Mouse (Mus musculus): Measurements from ENCODE around the gene Alk. TPM values are rescaled to one million over a fixed set of nuclear protein-coding genes. Genes with fewer than 3 reads are reported as not detected.

Alk gene
- total RNA-seq, 2 experiments from 2014 or later: 0.05 TPM; not detected in 1

DNA sequence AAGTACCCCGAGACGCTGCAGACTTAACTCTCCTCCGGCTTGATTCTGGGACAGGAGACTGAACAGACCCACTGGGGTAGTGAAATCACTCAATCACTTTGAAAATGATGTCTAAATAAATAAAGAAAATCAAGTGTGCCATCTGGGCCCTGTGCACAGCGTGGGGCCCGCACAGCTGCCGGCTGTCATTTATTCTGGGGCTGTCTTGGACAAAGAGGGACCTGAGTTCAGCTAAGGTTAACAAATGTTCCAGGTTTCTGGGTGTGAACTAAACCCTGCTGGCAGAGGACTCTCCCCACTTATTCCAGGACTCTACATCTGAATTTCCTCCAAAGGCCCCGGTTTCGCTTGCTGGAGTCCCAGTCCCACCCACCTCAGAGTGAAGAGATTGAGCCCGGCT lies 581.1 kb downstream of the Alk start:
- DNase-seq: no peak

DNA sequence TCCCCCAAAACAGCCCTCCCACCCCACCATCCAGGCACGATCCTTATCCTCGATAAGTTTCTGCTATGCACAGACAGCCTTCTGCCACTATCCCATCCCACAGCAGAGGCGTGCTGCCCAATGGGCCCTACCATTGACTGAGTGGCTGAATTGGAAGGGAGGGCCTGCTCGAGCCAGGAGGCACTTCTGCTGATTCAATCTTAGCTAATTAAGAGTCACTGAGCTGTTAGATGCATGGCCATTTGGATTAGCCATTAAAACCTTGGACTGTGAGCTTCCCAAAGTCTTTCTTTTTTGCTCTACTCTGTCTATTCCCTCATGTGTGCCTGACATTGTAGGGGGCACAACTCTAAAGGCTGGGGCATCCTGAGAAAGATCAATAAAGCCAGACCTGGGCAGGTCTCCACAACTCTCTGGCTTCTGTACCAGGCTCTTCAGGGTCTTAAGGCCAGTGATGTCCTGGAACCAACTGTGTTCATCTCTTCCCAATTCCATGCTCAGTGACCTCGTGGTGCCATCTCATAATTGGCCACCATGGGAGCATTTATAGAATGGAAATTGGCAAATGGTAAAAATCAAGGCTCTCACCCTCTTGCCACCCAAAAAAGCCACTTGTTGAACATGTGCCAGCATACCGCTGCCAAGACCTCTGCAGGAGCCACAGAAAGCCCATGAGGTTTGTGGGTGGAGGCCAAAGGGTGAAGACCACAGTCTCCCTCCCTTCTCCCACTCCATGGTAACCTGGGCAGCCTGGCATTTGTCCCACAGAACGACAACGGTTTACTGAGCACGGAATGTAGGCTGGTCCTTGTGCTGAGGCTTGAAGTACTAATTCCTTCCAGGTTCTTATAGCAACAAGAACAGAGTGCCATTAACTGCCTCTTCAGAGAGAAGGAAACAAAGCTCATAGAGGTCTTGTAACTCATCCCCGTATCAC lies 582.4 kb downstream of the Alk start:
- no peak for DNase-seq

DNA sequence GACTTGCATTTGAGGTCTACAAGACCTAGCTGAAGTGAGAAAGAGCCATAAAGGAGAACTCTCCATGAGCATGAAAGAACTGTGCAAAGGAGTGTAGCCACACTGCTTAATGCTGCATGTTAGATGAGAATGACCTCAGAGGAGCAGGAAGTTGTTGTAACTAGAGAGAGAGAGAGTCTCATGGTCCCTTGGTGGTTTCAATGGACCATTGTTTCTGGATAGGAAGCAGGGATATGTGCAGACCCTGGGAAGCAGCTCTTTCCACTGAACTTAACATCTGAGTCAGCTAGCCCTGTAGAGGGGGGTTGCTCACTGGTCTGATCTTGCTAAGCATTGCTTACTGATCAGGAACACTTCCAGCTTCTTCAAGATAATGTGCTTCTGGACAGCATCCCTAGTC lies 587.1 kb downstream of the Alk start:
- no peak for DNase-seq

- DNase-seq: no peak
These were observed 589.2 kb downstream of the Alk start for GRCm38 (mm10) chr17:72015253-72015652.

DNA sequence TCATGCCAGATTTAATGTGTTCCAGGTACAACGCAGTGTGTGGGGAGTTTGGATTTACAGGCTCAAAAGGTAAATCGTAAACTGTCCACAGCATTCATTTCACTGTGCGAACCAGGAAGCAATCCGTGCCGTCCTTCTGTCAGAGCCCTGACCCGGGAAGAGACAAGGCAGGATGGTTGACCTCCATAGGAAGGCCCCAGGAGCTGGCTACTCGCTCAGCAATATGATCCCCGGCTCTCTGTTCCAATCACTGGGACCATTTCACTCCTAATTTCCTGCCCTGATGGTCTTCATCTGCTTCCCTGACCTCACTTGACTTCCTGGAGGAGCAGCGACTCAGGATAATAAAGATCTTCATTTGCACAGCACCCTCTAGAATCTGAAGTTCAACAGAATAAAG lies 591.7 kb downstream of the Alk start:
- DNase-seq: no peak

GRCm38 (mm10) chr17:72009836-72010235 lies 594.6 kb downstream of the Alk start:
- DNase-seq: no peak

GRCm38 (mm10) chr17:72008389-72008788 lies 596.0 kb downstream of the Alk start:
- no peak for DNase-seq

DNA sequence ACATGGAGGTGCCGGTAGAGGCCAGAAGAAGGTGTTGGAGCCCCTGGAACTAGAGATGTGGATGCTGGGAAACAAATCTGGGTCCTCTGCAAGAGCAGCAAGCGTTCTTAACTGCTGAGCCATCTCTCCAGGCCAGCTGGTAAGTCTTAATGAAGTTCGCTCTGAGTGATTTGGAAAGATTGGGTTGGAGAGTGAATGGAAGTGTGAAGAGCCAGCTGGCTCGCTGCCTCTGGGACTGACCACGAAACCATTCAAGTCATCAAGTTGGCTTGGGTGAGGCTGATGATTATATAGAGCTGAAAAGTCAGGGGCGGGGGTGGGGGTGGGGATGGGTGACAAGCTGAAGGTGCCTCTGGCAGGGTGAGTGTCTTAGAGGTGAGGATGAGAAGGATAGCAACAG lies 599.1 kb downstream of the Alk start:
- peak; percentile 18 for DNase-seq

DNA sequence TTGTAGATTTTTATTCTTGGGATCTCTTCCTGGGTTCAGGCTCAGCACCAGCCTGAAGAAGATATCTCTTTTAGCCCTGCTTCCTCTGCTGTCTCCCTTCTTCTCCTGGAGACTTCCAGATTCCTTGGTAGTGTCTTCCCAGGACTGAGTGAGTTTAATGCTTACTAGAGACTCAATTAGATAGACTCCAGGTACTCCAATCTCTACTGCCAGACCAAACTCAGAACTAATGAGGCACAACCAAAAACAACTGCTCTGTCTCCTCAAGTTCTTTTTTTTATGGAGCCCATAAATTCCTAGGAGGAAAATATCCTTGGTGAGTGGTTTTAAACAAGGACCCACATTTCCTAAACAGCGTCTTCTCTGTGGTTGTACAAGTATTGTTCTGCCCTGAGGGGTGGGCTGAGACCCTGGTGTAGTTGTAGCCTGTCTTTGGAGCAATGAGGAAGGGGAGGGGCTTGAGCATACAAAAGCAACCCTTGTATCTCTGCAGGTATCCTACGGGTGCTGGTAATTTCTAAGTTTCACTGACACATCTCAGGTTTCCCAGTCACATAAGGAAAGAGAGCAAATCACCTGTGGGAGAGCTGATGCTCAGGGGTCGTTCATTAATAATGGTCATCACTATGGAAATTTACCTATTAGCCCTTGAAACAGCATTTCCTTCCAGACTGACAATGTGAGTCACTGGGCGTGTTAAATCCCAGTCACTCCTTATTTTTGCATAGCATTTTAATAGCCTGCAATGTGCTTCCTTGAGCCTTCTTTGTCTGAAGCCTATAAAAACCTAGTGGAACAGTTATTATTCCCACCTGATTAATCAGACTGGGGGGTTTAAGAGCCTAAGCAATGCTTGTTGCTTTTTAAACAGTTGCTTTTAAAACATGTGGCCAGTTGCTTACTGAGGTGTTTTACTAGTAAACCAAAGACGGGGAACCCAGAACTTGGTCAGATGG lies 604.6 kb downstream of the Alk start:
- DNase-seq: no peak

DNA sequence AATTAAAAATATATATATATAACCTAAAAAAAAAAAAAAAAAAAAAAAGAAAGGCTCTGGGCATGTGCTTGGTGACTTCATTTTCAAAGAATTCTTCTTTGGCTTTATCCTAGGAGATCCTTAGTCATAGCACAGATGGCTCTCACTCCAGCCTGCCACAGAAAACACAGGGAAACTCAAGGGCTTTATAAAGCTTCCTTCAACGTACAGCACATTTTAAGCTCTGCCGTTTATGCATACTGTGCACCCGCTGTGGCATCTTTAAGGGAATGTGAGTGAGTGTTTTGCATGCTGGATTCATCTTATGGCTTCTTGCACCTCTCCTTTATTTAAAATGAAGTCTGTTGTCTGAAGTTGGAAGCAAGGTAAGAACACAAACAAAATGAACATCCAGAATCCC lies 606.7 kb downstream of the Alk start:
- no peak for DNase-seq

DNA sequence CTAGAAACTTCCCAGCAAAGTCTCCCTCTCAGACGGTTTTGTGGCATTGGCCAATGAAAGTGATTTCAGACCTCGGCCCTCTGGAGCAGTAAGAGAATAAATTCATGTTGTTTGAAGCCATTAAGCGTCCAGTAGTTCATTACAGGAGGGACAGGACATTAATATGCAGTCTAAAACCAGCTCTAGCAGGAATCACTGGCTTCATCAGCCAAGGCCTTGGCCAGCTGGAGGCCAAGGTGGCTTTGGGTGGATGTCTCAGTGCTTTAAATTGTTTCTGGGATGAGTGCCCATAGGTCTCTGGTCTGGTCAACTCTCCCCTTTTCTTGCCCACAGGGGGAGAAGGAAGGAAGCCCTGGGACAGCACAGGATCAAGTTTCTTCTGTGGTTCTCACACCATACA lies 608.9 kb downstream of the Alk start:
- DNase-seq: no peak

DNA sequence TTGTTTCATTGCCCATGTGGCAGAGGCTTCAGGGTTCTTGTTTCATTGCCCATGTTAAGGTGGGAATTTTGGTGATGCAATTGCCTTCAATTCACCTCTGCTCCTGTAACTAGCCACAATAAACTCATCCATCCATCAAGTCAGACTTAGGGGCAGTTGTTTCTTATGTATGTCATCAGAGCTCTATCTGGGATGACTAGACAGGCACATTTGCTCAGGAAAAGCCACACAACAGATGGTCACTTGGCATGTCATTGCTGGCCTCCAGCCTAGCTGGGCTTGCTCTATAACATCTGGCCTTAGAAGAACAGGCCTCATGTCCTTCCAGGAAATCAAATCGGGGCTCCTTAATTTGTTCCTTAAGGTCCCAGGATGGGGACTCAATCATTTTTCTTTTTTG lies 610.3 kb downstream of the Alk start:
- DNase-seq: peak; percentile 29

DNA sequence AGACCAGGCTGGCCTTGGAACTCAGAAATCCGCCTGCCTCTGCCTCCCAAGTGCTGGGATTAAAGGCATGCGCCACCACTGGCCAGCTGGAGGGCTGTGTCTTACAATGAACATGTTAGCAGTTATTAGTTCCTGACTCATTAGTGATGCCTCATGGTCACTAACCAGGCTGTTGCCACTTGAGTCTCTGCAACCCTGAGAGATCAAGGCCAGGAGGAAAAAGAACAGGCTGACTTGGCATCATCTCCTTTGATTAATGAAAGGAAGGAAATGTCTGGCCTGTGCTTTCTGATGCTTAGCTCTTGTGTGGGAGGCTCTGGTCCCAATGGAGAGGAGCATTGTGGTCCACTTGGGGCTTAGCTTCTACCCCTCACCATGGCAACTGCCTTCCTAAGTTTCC lies 611.4 kb downstream of the Alk start:
- no peak for DNase-seq

GRCm38 (mm10) chr17:71991260-71991659 lies 613.2 kb downstream of the Alk start:
- DNase-seq: no peak

GRCm38 (mm10) chr17:71990176-71990720 lies 614.2 kb downstream of the Alk start:
- no peak for DNase-seq

- peak; percentile 16 for DNase-seq
These were observed 615.5 kb downstream of the Alk start for GRCm38 (mm10) chr17:71988736-71989569.

DNA sequence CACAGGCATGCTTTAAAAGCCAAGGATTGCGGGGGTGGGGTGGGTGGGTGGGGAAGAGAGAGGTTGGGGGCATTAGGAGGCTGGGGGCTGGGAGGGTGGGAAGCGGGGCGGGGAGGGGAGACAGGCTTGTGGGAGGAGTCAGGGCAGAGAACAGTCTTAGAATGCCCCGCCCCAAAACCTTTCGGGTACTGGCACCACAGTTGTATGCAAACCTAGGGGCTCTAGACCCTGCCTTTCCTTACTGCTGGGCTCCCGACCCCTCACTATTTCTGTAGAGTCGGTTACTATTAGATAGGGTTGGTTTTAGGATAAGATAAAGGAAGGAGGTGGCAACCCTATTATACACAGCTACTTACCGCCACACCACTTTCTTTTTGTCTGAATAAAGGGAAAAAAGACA lies 617.4 kb downstream of the Alk start:
- DNase-seq: no peak

DNA sequence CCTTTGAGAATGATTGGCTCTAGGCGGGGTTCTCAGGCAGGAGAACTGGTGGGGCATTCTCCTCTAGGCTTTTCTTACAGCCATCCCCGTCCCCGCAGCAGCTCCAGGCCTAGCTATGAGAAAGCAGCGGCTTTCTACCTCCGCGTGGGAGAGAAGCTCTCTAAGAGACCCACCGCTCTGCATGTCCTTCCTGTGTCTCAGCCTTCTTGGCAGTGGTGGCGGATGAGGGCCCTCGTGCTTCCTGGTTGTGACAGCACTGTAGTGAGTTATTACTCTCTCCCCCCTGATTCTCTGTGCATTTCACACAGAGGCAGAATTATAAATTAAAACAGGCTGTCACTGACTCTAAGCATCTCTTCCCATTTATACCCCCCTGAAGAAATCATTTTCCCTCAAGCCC lies 618.0 kb downstream of the Alk start:
- no peak for DNase-seq

DNA sequence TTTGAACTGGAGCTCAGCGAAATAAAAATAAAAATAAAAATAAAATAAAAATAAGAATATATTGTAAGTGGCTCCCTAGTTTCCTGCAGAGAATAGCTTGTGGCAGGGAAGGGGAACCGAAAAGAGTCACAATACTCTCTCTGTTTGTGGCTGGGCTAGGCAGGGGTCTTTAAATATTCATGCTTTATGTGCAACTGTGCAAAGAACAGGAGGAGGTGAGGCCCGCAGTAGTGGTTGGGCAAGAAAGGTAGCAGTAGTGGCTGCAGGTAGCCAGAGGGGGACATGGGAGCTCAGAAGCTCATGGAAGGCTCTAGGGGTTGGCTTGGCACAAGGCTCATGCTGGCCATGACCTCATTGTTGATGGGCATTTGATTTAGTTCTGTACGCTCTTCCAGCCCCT lies 623.2 kb downstream of the Alk start:
- DNase-seq: no peak

DNA sequence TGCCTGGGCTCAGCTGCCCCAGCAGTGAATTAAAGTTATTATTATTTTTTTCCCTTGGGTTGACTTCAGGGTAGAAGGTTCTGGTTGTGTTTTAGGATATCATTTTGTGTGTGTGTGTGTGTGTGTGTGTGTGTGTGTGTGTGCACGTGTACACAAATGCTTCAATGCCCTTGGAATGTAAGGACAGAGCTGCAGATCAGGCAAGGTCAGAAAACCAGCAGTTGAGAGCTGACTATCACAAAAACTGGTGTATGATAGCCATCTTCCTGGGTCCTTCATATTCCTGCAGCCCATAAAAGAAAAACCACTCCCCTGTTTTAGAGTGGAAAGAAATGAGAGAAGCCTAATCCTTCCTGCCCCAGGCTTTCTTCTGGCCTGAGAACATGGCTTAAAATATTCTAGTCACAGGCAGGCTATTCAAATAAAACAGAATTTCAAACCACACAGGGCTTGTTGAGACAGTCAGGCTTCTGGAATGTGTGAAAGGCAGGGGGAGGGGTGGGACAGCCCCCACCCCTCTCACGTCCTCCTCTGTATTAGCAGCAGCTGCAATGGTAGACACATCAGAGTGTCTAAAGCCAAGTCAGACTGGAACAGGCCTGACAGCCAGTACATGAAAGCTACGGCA lies 623.8 kb downstream of the Alk start:
- peak; percentile 59 for DNase-seq

DNA sequence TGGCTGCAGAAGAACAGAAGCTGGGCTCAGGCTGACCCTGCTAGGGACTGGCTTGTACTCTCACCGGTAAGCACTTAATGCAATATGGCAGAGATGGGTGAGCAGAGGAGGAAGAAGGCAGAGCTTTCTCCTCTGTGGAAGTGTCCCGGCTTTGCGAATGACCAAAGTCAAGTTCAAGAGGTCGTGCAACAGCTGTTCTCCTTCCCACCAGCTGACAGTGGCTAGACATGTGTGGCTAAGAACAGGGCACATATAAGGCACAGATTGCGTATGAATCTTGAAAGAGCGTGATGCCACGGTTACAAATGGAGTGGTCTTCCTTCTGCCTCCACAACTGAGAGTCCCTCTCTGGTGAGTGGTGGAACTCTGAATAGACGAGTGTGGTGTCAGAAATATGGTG lies 625.3 kb downstream of the Alk start:
- DNase-seq: no peak
